Mouse (Mus musculus) megakaryocyte, embryonic 14.5 days (primary cell): ENCODE results near the gene Ino80.

Experiments used
- FLI1 ChIP-seq: IDR thresholded peaks from 2 replicates; pipeline ENCODE4 v1.6.1; 2012; ENCODE audit warnings: low read length, inconsistent platforms, mixed read lengths
- GATA1 ChIP-seq: IDR thresholded peaks from 3 replicates; pipeline ENCODE4 v1.6.1; 2012; ENCODE audit warnings: mixed read lengths, low read length, inconsistent platforms, borderline replicate concordance

GRCm38 (mm10) chr2:119332177-119332661 is 145.3 kb downstream of the Ino80 start:
- TF ChIP-seq GATA1: no peak
- TF ChIP-seq FLI1: no peak
